Mouse (Mus musculus) forebrain, embryonic 11.5 days (tissue): ENCODE measurements around the gene Tbccd1. TPM values are rescaled to one million over a fixed set of nuclear protein-coding genes. Genes with fewer than 3 reads are reported as not detected.

Experiments used
- polyA plus RNA-seq: library from polyadenylated mRNA; unstranded; fragments of >200 nt; fragmentation: Nextera tagmentation; extraction: Ambion mirVana; gene quantifications from 2 replicates; pipeline ENCODE4 v1.2.1, GENCODE M21; 2014

Gene Tbccd1
- polyA plus RNA-seq, 1 experiment from 2014 or later = 37.0 TPM

Other genes with a start within 250 kb of the Tbccd1 start
- gene Dgkg, start 200.4 kb downstream of the Tbccd1 start, polyA plus RNA-seq = 0.09 and 0.47 TPM in 2 replicates
- gene Crygs, start 46.1 kb downstream of the Tbccd1 start, polyA plus RNA-seq = not detected in 2 replicates
- 95.6 and 97.3 TPM in 2 replicates for gene Dnajb11, start 176 bp upstream of the Tbccd1 start, polyA plus RNA-seq
- not detected in 2 replicates for gene Ahsg, start 33.6 kb upstream of the Tbccd1 start, polyA plus RNA-seq
- not detected in 2 replicates for gene Fetub, start 60.7 kb upstream of the Tbccd1 start, polyA plus RNA-seq
- gene Hrg, start 93.4 kb upstream of the Tbccd1 start, polyA plus RNA-seq = 0.32 TPM in 1 of 2 replicates, not detected in the other
- gene Kng2, start 171.8 kb upstream of the Tbccd1 start, polyA plus RNA-seq = not detected in 2 replicates
- not detected in 2 replicates for gene Kng1, start 200.2 kb upstream of the Tbccd1 start, polyA plus RNA-seq
- 204 TPM in 2 replicates for gene Eif4a2, start 249.8 kb upstream of the Tbccd1 start, polyA plus RNA-seq